Mouse (Mus musculus): ENCODE measurements around the gene Mtor. TPM values are rescaled to one million over a fixed set of nuclear protein-coding genes. Genes with fewer than 3 reads are reported as not detected.

Mtor gene
- polyA plus RNA-seq, 1 experiment from 2014 or later: 11.7 TPM

DNA sequence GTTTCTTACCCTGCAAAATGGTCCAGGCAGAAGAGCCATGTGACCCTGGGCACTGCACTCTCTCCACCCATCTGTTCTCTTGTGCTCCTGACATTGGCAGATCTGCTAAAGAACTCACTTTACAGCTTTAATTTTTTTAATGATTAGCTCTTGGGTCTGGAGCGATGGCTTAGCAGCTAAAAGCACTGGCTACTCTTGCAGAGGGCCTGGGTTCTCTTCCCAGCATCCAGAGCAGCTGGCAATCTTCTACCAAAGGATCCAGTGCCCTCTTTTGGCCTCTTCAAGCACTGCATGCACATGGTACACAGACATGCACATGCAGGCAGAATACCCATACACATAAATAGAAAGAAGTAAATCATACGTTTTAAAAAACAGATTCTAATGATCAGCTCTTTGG lies 66.9 kb downstream of the Mtor start:
- H3K36me3 ChIP-seq: peaks cover 89% of the 10 kb centered on the region
- no peak for ATAC-seq (ENCODE audit: extremely low read depth, insufficient number of reproducible peaks, low FRiP score, low TSS enrichment)

DNA sequence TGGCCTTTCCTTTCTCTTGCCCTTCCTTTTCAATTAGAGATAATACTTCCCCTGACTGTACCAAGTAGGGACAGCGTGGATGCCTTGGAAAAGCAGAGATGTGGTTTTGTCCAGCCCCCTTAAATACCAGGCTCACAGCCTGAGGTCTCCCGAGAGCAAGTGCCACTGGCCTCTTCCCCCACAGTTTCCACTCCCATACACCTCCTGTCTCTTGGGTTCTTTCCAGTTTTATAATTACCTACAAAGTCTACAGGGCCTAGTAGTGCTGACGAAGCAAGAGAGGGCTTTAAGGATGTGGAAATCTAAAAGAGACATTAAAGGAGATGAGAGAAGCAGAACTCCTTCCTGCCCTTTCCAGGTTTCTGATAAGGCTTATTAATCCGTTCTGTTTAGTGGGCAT lies 69.4 kb downstream of the Mtor start:
- Histone ChIP-seq H3K27ac (replicated peaks) (peak overlapping the region; percentile 48; the same call in 1 of the 2 replicates), H3K36me3 (peaks cover 90% of the 10 kb centered on the region), H3K4me1 (peaks cover 17% of the 10 kb centered on the region), H3K27me3 (replicated peaks) (no peaks in the 10 kb centered on the region), H3K4me2 (no peak overlapping the region), H3K9ac (no peak overlapping the region), H3K9me3 (no peaks in the 10 kb centered on the region), H3K4me3 (no peak overlapping the region)
- WGBS: 39% methylated on average over 4 of the region's 4 CpGs
- ATAC-seq (ENCODE audit: extremely low read depth, insufficient number of reproducible peaks, low FRiP score, low TSS enrichment): no peak

More for the DNA sequence above, 66.9 kb downstream of the Mtor start:
- no peak overlapping the region for H3K9ac ChIP-seq
- no peaks in the 10 kb centered on the region for H3K9me3 ChIP-seq
- no peak overlapping the region for H3K4me3 ChIP-seq
- no peaks in the 10 kb centered on the region for H3K27me3 ChIP-seq (replicated peaks)
- H3K27ac ChIP-seq (replicated peaks): no peak overlapping the region
- no peak overlapping the region for H3K4me2 ChIP-seq
- H3K4me1 ChIP-seq: peaks cover 17% of the 10 kb centered on the region
- 86% methylated on average over 2 of the region's 2 CpGs for WGBS

DNA sequence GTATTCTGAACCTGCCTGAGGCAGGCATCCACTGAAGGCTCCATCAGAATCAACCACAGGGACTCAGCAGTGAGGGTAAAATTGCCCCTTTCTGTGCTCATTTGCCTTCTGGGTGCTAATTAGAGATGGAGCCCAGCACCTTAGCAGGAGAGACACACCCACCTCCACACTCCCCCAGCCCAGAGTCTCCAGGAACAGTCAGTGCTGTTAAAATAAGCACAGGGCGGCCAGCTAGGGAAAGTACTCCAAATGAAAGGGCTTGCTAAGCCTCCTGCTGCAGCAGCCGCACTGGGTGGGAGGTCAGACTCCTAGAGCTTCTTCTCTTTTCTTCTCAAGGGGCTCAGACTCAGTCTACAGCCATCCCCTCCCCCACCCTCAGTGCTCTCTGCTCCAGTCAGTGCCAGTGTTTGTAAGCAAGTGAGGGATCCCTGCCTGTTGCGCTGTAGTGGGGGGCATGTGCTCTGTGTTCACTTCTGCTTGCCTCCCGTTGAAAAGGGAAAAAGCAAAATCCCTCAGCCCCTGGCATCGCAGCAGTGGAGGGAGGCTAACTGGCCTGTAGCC lies 69.9 kb downstream of the Mtor start:
- no peak for ATAC-seq (ENCODE audit: extremely low read depth, insufficient number of reproducible peaks, low FRiP score, low TSS enrichment)
- H3K4me3 ChIP-seq: no peak overlapping the region
- H3K9me3 ChIP-seq: no peaks in the 10 kb centered on the region
- no peak overlapping the region for H3K4me2 ChIP-seq
- H3K27ac ChIP-seq (replicated peaks): peak overlapping the region; percentile 48
- no peak overlapping the region for H3K9ac ChIP-seq
- H3K4me1 ChIP-seq: peaks cover 17% of the 10 kb centered on the region
- no peaks in the 10 kb centered on the region for H3K27me3 ChIP-seq (replicated peaks)
- 58% methylated on average over 5 of the region's 5 CpGs for WGBS
- H3K36me3 ChIP-seq: peaks cover 89% of the 10 kb centered on the region

DNA sequence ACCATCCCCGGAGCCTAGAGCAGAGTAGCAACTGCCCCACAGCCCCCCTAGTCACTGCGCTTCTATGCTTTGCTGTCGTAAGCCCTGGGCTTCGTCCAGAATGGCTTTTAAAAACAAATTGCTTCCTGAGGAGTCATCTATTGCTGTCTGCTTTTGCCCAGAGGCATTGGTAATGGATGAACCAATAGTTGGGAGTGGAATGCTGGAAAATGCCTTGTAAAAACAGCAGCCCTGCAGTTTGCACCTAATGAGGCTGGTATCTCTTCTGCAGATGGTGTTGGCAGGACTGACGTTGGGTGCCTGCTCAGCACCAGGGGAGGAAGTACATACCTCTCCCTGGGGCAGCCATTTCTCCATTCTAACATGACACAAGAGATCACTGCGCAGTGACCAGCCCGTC lies 75.1 kb downstream of the Mtor start:
- Histone ChIP-seq H3K4me3 (no peak overlapping the region), H3K27ac (replicated peaks) (no peak overlapping the region), H3K36me3 (peaks cover 92% of the 10 kb centered on the region), H3K4me2 (no peak overlapping the region), H3K9ac (no peak overlapping the region), H3K27me3 (replicated peaks) (no peaks in the 10 kb centered on the region), H3K9me3 (no peaks in the 10 kb centered on the region), H3K4me1 (0 out of 2 replicates have a peak, but pooled peaks cover 3% of the 10 kb centered on the region)
- WGBS: 69% methylated on average over 7 of the region's 7 CpGs
- ATAC-seq (ENCODE audit: extremely low read depth, insufficient number of reproducible peaks, low FRiP score, low TSS enrichment): no peak

DNA sequence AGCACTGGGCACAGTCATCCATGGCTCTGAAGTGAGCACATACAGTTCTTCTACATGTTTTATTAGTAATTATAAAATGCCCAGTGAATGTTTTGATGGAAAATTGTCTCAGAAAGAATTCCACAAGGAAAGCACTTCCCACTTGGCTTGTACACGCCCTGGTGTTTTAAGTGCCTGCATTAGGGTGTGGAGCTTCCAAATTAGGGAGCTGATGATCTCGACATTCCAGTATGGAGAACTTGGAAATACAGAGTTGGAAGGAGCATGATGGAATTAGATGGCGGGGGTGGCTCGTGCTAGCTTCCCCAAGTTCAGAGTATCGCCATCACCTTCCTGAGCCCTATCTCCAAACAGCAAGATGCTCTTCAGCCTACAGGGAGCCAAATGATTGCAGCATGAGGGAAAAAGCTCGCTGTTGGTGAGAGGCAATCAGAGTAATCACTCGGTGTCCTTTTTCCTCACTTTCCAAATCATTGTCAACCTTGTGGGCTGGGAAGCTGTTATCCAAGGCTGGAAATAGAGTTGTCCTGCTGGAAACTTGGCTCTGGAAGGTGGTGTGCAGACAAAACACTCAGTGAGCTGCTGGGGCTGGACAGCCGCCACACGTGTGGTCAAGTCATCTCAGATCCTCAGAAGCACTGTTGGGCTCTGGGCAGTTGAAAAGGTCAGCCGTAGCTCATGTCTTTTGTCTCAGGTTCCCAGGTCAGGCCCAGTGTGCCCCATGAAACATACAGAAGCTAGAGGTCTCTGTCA lies 78.9 kb downstream of the Mtor start:
- ATAC-seq (ENCODE audit: extremely low read depth, insufficient number of reproducible peaks, low FRiP score, low TSS enrichment): no peak
- Histone ChIP-seq H3K9ac (no peak overlapping the region), H3K27me3 (replicated peaks) (no peaks in the 10 kb centered on the region), H3K4me1 (no peaks in the 10 kb centered on the region), H3K36me3 (peaks cover 93% of the 10 kb centered on the region), H3K4me3 (no peak overlapping the region), H3K9me3 (no peaks in the 10 kb centered on the region), H3K27ac (replicated peaks) (no peak overlapping the region), H3K4me2 (no peak overlapping the region)
- 76% methylated on average over 10 of the region's 10 CpGs for WGBS

DNA sequence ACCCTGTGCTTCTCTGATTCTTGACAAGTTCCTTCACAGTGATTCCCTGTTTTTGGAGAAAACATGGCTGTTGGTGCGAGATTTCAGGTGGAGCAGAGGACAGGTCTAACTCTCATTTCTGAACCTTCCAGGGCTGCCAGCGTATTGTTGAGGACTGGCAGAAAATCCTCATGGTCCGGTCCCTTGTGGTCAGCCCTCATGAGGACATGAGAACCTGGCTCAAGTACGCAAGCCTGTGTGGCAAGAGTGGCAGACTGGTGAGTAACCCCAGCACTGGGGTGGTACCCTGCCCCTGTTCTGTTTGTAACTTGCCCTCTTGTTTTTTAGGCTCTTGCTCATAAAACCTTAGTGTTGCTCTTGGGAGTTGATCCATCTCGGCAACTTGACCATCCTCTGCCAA lies 81.9 kb downstream of the Mtor start:
- no peak for ATAC-seq (ENCODE audit: extremely low read depth, insufficient number of reproducible peaks, low FRiP score, low TSS enrichment)
- H3K9ac ChIP-seq: no peak overlapping the region
- no peaks in the 10 kb centered on the region for H3K9me3 ChIP-seq
- H3K4me3 ChIP-seq: no peak overlapping the region
- H3K4me2 ChIP-seq: no peak overlapping the region
- 90% methylated on average over 5 of the region's 5 CpGs for WGBS
- no peak overlapping the region for H3K27ac ChIP-seq (replicated peaks)
- H3K27me3 ChIP-seq (replicated peaks): no peaks in the 10 kb centered on the region
- peaks cover 96% of the 10 kb centered on the region for H3K36me3 ChIP-seq
- no peaks in the 10 kb centered on the region for H3K4me1 ChIP-seq

DNA sequence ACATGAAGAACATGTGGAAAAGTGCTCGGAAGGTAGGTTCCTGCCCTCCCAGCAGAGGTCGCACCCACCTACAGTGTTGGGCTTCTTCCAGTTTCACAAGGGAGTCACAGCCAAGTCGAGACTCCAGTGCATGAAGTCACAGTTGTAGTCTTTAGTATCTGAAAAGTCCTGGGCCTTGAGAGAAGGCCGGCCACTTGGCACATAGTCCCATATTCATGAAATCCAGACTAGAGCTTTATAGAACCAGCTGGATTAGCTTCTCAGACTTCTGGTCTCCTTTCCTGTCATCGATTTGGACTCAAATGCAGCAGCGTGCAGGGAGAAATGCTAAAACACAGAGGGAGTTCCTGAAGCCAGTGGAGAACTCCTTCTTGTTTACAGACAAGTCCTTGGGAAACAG lies 82.4 kb downstream of the Mtor start:
- Histone ChIP-seq H3K4me2 (no peak overlapping the region), H3K36me3 (peaks cover 96% of the 10 kb centered on the region), H3K9me3 (no peaks in the 10 kb centered on the region), H3K4me3 (no peak overlapping the region), H3K4me1 (no peaks in the 10 kb centered on the region), H3K27ac (replicated peaks) (no peak overlapping the region), H3K27me3 (replicated peaks) (no peaks in the 10 kb centered on the region), H3K9ac (no peak overlapping the region)
- ATAC-seq (ENCODE audit: extremely low read depth, insufficient number of reproducible peaks, low FRiP score, low TSS enrichment): no peak
- 78% methylated on average over 6 of the region's 6 CpGs for WGBS

DNA sequence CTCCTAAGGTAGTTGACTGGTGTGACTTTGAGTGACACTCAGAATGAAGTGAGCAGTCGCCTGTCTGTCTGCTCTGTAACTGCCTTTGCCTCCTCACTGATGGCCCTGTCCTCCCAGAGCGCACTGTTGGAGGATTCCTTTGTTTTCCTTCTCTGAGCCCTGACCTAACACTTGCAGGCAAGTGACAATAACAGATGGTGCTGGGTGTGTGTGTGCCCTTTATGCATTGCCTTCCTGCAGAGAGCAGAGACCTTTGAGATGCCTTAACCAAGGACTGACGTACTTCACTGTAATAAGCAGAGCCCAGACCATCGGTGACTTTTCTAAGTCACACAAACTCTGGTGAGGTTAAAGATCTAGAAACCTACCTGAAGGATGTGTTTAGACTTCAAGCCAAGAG lies 82.9 kb downstream of the Mtor start:
- H3K27me3 ChIP-seq (replicated peaks): no peaks in the 10 kb centered on the region
- H3K4me3 ChIP-seq: no peak overlapping the region
- H3K36me3 ChIP-seq: peaks cover 96% of the 10 kb centered on the region
- no peak overlapping the region for H3K4me2 ChIP-seq
- no peak overlapping the region for H3K9ac ChIP-seq
- no peak overlapping the region for H3K27ac ChIP-seq (replicated peaks)
- no peaks in the 10 kb centered on the region for H3K9me3 ChIP-seq
- H3K4me1 ChIP-seq: no peaks in the 10 kb centered on the region
- no peak for ATAC-seq (ENCODE audit: extremely low read depth, insufficient number of reproducible peaks, low FRiP score, low TSS enrichment)
- whole genome bisulfite sequencing: 77% methylated on average over 4 of the region's 4 CpGs

DNA sequence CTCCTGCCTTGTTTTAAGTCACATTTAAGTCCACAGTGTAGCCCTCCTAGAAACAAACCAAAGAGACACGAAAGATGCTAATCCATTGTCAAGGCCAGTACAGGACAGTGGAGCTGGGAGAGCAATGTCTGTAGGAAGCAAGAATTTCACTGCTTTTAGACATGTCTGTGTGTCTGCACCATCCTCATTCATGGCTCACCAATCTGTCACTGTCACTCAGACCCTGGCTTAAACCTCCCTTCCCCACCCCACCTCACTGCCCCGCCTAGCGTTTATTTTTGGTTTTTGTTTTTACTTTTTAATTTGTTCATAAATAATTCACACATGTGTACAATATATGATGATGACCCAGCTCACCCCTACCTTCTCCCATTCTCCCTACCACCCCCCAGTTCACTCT lies 84.1 kb downstream of the Mtor start:
- no peak for ATAC-seq (ENCODE audit: extremely low read depth, insufficient number of reproducible peaks, low FRiP score, low TSS enrichment)
- WGBS: 95% methylated on average over 3 of the region's 3 CpGs
- H3K9me3 ChIP-seq: no peaks in the 10 kb centered on the region
- H3K36me3 ChIP-seq: peaks cover 96% of the 10 kb centered on the region
- no peak overlapping the region for H3K9ac ChIP-seq
- H3K4me2 ChIP-seq: no peak overlapping the region
- H3K4me3 ChIP-seq: no peak overlapping the region
- H3K27me3 ChIP-seq (replicated peaks): no peaks in the 10 kb centered on the region
- no peak overlapping the region for H3K27ac ChIP-seq (replicated peaks)
- H3K4me1 ChIP-seq: no peaks in the 10 kb centered on the region

DNA sequence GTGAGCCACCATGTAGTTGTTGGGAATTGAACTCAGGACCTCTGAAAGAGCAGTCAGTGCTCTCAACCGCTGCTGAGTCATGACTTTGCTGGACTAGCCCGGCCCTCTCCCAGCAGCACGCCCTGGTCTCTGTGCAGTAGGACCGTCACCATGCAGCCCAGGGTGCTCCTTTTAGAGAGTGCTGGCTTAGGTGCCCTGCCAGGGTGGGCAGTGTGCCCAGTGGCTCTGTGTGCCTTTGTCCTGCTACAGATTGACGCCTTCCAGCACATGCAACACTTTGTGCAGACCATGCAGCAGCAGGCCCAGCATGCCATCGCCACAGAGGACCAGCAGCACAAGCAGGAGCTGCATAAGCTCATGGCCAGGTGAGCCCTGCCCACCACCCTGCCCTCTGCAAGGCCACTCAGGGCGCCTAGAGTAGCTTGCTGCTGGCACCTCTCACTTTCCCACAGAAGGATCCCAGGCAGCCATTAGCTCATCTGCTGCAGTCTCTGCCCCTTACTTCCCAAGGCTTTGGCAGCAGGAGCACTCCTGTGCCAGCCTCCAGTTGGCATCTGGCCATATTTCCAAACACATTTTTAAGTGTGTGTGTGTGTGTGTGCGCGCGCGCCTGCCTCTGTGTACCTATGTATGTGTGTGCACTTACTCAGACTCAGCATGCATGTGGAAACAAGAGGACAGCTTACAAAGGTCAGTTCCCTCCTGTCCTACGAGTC lies 85.4 kb downstream of the Mtor start:
- peaks cover 97% of the 10 kb centered on the region for H3K36me3 ChIP-seq
- no peaks in the 10 kb centered on the region for H3K9me3 ChIP-seq
- no peak for ATAC-seq (ENCODE audit: extremely low read depth, insufficient number of reproducible peaks, low FRiP score, low TSS enrichment)
- H3K4me2 ChIP-seq: no peak overlapping the region
- H3K27ac ChIP-seq (replicated peaks): no peak overlapping the region
- H3K9ac ChIP-seq: no peak overlapping the region
- H3K27me3 ChIP-seq (replicated peaks): no peaks in the 10 kb centered on the region
- no peak overlapping the region for H3K4me3 ChIP-seq
- no peaks in the 10 kb centered on the region for H3K4me1 ChIP-seq
- WGBS: 86% methylated on average over 12 of the region's 12 CpGs

DNA sequence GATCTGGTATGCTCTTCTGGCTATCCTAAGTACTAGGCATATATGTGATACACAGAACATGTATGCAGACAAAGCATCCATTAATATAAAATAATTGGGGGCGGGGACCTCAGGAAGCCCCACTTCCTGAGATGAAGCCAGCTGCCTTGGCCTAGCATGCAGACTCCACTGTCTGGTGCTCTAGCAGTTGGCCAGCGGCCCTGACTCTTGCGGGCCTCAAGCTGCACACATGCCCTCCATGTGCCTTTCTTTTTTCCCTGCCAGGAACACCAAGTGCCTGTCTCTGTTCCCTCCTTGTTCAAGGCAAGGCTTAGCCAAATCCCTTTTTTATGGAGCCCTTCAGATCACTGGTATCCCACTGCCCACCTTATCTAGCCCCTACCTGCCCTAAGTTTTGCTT lies 87.5 kb downstream of the Mtor start:
- Histone ChIP-seq H3K27ac (replicated peaks) (no peak overlapping the region), H3K4me1 (no peaks in the 10 kb centered on the region), H3K36me3 (peaks cover 100% of the 10 kb centered on the region), H3K4me3 (no peak overlapping the region), H3K27me3 (replicated peaks) (no peaks in the 10 kb centered on the region), H3K4me2 (no peak overlapping the region), H3K9me3 (no peaks in the 10 kb centered on the region), H3K9ac (no peak overlapping the region)
- 92% methylated on average over 3 of the region's 3 CpGs for WGBS
- no peak for ATAC-seq (ENCODE audit: extremely low read depth, insufficient number of reproducible peaks, low FRiP score, low TSS enrichment)

Measured in heart, embryonic 13.5 days (tissue).